Mouse (Mus musculus): ENCODE measurements at regions not wholly inside any gene's neighbourhood (a gene's known extent, or its start where the extent isn't known, plus 50 kb on each side); places are given as distances from the start of the nearest gene placed in this dataset.

DNA sequence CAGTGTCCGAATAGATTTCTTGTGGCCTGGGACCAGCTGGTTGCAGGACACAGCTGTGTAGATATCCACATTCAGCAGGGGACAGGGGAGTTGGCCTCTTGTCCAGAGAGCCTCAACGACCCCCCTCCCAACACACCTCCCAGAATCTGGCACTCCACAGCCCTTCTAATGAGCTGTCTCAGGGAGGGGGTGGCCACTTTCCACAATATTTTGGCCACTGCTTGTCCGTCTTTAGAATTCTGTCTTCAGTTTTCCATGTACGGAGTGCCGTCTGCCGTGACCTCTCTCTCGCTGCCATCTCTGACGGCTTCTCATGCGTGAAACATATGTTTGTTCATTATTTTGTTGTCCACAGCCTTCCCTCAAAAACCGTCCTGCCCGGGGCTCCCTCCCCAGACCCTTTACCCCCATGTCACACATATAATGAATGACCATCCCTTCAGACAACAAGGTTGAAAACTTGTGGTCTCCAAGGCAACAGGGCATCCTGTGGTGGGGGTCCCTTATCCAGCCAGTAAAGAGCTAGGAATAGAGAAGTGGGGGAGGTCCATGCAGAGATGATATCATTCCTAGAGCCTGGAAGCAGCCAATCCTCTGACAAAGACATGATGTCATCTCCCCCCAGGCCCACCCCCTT lies 200.3 kb downstream of the Sox9 start:
- no peak for DNase-seq (ENCODE audit: low read depth)

- no peak for DNase-seq (ENCODE audit: low read depth)
These were observed 201.0 kb downstream of the Sox9 start for GRCm38 (mm10) chr11:112982802-112983591.

- no peak for DNase-seq (ENCODE audit: low read depth)
These were observed 204.1 kb downstream of the Sox9 start for GRCm38 (mm10) chr11:112986029-112986573.

- DNase-seq (ENCODE audit: low read depth): no peak
These were observed 205.8 kb downstream of the Sox9 start for GRCm38 (mm10) chr11:112987782-112988181.

DNA sequence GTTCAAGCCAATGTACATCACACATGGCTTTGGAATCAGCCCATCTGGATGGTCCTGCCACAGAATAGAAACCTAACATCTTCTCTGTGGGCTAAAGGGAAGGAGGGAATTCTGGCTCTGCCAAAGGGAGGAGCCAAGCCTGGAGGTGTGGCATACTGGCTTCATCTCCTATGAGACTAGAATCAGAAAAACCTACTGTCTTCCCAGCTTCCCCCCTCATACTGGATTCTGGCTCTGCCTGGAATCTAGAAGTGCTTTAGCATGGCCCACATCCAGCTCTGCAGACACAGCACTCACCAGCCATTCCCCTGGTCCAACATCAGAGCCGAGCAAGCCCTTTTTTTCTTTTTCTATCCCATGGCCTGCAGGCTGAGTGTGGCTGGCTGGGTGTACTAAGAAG lies 206.9 kb downstream of the Sox9 start:
- DNase-seq (ENCODE audit: low read depth): no peak

- DNase-seq (ENCODE audit: low read depth): no peak
These were observed 208.0 kb downstream of the Sox9 start for GRCm38 (mm10) chr11:112989981-112990512.

DNA sequence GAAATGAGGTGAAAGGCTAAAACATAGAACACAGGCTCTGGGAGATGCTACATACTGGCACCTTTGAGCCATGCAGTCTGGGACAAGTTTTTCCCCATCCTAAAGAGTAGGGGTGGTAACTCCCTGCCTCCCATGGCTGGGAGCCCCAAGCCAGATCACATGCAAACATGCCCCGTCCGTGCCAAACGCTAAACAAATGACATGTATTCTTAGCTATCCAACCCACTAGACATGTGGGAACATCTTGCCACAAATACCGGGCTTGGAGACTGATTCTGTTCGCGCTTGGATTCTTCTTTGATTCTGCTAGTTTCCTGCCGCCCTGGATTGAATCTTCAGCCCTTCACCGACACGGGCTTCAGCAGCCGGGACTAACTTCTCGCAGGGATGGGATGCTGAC lies 208.7 kb downstream of the Sox9 start:
- no peak for DNase-seq (ENCODE audit: low read depth)

DNA sequence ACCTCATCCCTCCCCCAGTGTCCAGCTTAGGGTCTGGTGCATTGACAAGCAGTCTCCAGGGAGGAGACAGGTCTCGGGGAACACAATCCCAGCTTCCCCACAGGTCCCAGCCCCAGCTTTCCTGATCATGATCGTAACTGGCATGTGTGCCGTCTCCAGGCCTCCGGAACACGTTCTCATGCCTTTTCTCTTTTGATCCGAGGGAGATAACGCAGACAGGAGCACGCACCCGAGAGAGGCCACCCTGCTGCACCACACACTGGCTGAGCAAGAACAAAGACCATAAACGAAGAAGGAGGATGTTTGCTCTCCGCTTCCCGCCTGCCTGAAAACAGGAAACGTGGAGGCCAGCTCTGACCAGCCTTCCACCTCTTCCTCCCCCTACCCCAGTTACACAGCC lies 209.8 kb downstream of the Sox9 start:
- DNase-seq (ENCODE audit: low read depth): no peak

DNA sequence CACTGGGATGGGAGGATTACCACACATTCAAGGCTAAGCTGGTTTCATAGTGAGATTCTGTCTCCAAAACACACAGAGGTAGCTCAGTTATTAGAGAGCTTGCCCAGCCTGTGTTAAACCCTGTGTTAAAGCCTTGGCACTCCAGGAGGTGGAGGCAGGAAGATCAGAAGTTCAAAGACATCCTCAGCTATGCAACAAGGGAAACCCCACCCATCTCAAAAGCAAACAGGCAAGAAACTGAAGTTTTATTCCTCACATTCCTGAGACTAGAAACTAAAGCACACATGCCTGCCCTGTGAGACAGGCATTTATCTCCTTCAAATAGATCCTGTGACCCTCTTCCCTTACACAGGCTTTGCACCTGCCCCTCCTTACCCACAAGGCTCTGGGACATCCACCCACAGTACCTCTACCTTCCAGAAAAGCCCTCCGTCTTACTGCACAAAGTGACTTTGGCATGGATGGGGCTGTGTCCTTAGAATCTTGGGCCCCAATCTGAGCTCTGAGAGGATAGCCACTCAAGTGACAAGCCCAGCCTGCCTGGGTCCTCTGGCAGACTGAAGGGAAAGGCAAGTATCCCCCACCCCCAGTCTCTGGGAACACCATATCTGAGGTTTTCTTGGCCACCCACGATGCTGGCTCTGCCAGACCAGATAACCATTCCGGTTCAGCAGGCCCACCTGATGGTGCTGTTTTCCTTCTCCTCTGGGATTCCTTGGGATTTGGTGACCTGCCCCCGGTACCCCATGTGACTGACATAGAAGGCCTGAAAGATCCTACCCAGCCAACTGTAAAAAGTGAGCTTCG lies 217.0 kb downstream of the Sox9 start:
- no peak for DNase-seq (ENCODE audit: low read depth)

- no peak for DNase-seq (ENCODE audit: low read depth)
These were observed 219.0 kb downstream of the Sox9 start for GRCm38 (mm10) chr11:113001071-113001470.

GRCm38 (mm10) chr11:113005895-113006294 lies 223.9 kb downstream of the Sox9 start:
- no peak for DNase-seq (ENCODE audit: low read depth)

DNA sequence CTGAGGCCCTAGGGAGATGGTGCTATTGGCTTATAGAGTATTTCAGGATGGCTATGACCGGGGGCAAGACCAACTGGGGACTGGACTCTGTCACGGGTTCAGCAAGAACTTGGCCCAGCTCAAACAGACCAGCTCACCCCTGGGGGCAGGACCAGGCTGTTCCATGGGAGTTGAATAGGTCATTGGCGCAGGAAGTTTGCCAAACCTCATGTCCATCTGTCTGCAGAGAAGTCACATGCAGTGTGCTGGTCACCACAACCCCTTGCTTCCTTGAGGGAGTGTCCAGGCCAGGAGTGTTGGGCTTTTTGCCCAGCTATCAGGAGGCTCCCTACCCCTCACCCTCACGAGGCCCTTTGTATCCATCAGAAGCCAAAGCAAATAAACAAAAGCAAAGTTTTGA lies 226.5 kb downstream of the Sox9 start:
- no peak for DNase-seq (ENCODE audit: low read depth)

DNA sequence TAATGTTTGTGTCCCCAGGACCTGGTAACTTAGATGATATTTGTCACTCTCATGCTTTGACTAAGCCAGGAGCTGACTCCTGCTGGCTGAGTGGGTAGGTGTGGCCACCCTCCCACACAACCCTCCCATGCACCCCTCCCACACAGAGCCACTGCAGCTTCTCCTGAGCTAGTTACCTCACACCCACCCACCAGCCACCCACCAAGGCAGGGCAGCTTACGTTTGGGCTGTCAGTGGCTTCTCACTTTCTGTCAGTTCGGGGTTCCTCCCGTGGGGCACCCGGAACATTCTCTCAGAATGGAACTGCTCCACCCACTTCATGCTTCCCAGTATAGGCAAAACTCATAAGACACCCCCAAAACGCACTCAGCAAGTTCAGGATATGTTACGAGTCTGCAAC lies 227.4 kb downstream of the Sox9 start:
- DNase-seq (ENCODE audit: low read depth): no peak

- no peak for DNase-seq (ENCODE audit: low read depth)
These were observed 228.9 kb downstream of the Sox9 start for GRCm38 (mm10) chr11:113010906-113011305.

DNA sequence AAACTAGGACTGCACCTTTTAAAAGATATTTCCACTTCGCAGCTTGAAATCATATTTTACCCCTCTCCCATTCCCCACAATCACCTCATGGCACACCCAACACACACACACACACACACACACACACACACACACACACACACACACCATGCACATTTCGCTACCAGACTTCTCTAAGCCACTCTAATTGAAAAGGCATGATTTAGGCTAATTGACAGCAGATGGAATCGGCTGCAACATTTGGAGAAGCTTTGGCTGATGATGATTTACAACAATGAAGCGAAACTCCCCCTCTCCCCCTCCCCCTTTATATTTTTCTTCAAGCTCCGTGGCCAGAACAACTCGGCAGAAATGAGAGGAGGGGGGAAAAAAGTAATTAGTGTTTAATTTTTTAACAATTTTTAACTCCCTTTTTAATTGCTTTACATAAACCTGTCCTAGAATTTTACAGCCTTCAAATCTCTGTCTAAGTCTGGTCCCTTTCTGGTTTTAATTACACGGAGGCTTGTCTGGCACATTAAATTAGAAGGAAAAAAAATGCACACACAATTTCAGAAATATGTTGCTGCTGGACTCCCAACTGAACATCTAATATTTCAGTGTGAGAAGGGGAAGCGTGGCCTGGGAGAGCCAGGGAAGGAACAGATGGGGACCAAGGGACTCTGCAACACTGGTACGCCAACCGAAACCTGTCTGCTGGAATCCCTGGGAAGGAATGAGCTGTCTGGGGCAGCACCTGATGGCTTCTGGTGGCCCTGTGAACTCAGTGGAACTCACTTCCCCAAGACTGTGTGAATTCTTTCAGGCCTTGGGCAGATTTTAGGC lies 232.4 kb downstream of the Sox9 start:
- DNase-seq (ENCODE audit: low read depth): no peak

DNA sequence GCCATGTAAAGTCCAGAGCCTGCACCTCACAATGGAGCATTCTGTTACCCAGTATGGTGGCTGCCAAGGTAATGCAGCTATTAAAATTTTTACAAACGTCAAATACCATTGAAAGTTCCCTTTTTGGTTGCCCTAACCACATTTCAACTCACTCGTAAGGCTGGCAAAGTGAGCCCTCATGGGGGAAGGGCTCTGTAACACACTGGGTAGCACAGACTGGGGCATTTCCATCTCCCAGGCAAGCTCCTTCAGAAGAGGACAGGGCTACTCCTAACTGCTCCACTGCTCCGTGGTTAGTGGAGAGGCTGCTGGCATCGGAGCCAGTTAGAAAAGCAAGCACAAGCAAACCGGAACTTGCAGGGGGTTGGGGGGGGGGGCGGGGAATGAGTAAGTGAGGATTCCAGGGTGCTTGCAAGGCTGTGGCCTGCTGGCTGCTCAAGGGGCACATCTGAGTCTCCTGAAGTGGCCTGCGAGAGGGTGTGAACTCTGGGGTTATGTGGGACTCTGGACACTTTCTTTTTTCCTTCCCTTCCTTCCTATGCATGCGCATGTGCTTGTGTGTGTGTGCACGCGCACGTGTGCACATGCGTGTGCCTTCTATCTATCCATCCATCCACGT lies 233.8 kb downstream of the Sox9 start:
- DNase-seq (ENCODE audit: low read depth): no peak

- DNase-seq (ENCODE audit: low read depth): no peak
These were observed 235.0 kb downstream of the Sox9 start for GRCm38 (mm10) chr11:113016801-113017715.

GRCm38 (mm10) chr11:113021533-113021932 lies 239.5 kb downstream of the Sox9 start:
- no peak for DNase-seq (ENCODE audit: low read depth)

DNA sequence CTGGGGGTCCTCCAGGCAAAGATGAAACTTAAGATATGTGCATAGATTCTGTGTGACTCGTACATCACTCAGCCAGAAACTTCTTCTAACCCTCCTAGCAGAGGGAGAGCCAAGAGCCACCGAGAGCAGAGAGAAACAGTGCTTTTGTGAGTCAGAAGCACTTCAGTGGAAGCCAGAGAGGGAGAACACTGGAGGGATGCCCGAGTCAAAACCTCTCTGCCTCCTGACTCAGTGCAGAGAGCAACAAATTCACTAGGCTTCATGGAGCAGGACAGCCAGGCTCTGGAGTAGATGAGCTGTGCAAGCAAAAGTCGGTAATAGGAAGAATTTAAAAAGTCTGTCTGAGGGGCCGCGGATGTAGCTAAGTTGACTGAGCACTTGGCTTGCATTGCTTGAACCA lies 245.0 kb downstream of the Sox9 start:
- no peak for DNase-seq (ENCODE audit: low read depth)

Measured in c-Kit-positive CD71-positive TER-119-negative erythroid progenitor cells, embryonic 14.5 days (primary cell).